Mouse (Mus musculus) bone marrow macrophage, adult 2 months (primary cell): Measurements from ENCODE around the gene Cd27. TPM values are rescaled to one million over a fixed set of nuclear protein-coding genes. Genes with fewer than 3 reads are reported as not detected.
"Not testable (repeated sequence)": the region's sequence is repeated elsewhere in the genome, so short reads cannot be mapped to it uniquely, and the experiment has no call there.

Source experiments
- H3K27ac ChIP-seq: 2 replicates; pipeline ENCODE4 v1.5.1; 2012; ENCODE audit warnings: low read depth, low read length; ENCODE audit not compliant: insufficient read depth
- H3K4me1 ChIP-seq: 2 replicates; pipeline ENCODE4 v1.6.1; 2012; ENCODE audit warnings: low read length; ENCODE audit not compliant: control insufficient read depth, insufficient read depth
- H3K4me3 ChIP-seq: 2 replicates; pipeline ENCODE4 v1.5.1; 2012; ENCODE audit warnings: mild to moderate bottlenecking, low read length, moderate library complexity; ENCODE audit not compliant: insufficient read depth
- CTCF ChIP-seq: IDR thresholded peaks from 2 replicates; pipeline ENCODE4 v1.5.1; 2012; ENCODE audit warnings: low read depth, mild to moderate bottlenecking, low read length, moderate library complexity
- POLR2A ChIP-seq: IDR thresholded peaks from 2 replicates; pipeline ENCODE4 v1.6.1; 2012; ENCODE audit warnings: mild to moderate bottlenecking, low read depth, low read length, borderline replicate concordance
- polyA plus RNA-seq: library from polyadenylated mRNA; stranded (reverse); fragments of >200 nt; gene quantifications from 2 replicates; pipeline ENCODE4 v1.2.4, GENCODE M21; 2012; ENCODE audit not compliant: missing spikeins, insufficient read depth, insufficient read length

Gene Cd27
- polyA plus RNA-seq, 1 experiment = not detected

DNA sequence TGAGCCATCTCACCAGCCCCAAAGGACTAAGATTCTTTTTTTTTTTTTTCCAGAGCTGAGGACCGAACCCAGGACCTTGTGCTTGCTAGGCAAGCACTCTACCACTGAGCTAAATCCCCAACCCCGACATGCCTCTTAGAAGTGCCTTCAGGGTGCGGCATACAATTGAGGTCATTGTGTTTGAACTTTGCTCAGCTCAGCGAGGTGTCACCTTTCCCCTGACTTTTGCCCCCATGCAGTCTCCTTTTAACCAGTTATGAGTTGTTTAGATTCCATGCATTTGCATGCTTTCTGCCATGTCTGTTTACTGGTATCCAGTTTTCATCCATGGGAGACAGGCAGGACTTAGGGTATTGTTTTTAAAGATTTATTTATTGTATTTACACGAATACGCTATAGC is 32.0 kb upstream of the Cd27 start:
- peaks cover 12% of the 10 kb centered on the region; the same call in 1 of the 2 replicates for H3K4me1 ChIP-seq
- no peak overlapping the region for H3K27ac ChIP-seq
- H3K4me3 ChIP-seq = no peak overlapping the region
- TF ChIP-seq CTCF = no peak

DNA sequence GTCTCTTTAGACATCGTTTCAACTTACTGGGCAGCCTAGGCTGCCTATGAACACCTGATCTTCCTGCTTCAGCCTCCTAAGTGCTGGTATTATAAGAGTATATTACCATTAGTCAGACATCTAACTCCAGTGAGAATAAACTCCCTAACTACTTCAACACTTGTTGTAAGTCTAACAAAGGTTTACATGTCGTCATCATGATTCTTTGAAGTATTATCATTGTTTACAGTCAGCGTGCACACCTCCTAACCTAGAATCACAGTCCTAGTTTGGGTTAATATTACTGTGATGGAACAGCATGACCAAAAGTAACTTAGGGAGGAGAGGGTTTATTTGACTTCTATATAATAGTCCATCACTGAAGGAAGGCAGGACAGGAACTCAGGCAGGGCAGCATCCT is 30.7 kb upstream of the Cd27 start:
- H3K27ac ChIP-seq = no peak overlapping the region
- H3K4me3 ChIP-seq = no peak overlapping the region
- TF ChIP-seq CTCF (no peak), POLR2A (no peak)
- peaks cover 12% of the 10 kb centered on the region; the same call in 1 of the 2 replicates for H3K4me1 ChIP-seq

DNA sequence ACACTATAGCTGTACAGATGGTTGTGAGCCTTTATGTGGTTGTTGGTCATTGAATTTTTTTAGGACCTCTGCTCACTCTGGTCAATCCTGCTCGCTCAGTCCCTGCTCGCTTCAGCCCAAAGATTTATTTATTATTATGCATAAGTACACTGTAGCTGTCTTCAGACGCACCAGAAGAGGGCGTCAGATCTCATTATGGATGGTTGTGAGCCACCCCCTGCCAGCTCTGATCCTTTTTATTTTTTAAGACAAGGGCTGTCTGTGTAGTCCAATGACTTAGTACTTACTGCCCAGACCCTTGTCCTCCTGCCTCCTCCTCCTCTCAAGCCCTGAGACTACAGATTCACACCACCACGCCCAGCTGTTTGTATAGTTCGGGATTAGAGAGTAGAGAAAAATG is 29.8 kb upstream of the Cd27 start:
- H3K4me3 ChIP-seq, H3K4me1 ChIP-seq, H3K27ac ChIP-seq: not testable (repeated sequence)

DNA sequence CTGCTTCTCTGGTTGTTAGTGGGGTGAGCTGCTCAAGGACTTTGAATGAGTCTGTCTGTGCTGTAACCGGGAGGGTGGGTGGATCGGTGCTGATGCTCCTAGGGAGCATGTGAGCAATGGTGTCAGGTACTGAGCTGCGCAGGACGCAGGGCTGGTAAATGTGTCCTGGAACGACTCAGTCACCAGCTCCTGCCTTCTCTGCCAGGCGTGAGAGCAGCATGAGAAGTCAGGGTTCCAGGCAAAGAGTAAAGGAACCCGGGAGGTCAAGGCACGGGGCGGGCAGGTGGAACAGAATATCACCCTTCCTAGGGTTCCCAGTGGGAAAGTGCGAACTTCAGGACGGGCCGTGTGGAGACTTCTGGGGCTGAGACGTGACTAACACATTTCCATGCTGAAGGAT is 29.3 kb upstream of the Cd27 start:
- TF ChIP-seq POLR2A = no peak
- no peak for TF ChIP-seq CTCF
- H3K27ac ChIP-seq = no peak overlapping the region
- no peak overlapping the region for H3K4me3 ChIP-seq
- H3K4me1 ChIP-seq = peaks cover 7% of the 10 kb centered on the region; the same call in 1 of the 2 replicates

DNA sequence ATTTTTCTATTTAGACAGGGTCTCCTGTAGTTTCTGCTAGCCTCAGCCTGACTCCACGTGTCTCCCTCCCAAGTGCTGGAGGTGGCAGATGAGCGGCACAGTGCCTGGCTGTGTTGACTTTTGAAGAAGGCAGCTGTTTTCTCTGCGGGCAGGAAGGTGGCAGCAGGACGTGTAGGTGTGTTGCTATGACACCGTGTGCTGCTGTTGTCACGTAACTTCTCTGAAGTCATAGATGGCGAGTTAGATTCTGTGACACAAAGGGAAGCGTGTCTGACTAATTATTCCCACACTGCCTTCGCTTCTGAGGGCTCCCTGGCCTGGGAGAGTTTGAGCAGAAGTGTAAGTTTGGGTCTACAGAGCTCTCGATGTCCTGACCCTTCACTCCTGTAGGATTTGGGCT is 28.4 kb upstream of the Cd27 start:
- H3K4me1 ChIP-seq = peaks cover 3% of the 10 kb centered on the region; the same call in 1 of the 2 replicates
- TF ChIP-seq POLR2A = no peak
- no peak for TF ChIP-seq CTCF
- no peak overlapping the region for H3K27ac ChIP-seq
- H3K4me3 ChIP-seq = no peak overlapping the region

DNA sequence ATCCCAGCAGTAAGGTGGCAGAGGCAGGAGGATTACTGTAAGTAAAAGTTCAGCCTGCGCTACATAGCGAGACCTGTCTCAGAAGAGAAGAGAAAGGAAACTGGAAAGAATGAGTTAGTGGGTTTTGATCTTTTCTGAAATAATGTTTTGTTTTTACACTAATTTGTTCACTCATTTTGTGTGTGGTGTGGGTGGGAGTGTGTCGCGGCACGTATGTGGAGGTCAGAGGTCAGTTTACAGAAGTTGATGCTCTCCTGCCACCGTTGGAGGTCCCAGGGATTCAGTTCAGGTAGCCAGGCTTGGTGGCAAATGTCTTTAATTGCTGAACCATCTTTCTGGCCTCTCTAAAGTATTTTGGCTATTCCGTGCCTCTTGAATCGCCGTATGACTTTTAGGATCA is 27.4 kb upstream of the Cd27 start:
- no peak overlapping the region for H3K27ac ChIP-seq
- H3K4me1 ChIP-seq = peaks cover 3% of the 10 kb centered on the region; the same call in 1 of the 2 replicates
- no peak for TF ChIP-seq POLR2A
- no peak for TF ChIP-seq CTCF
- H3K4me3 ChIP-seq = no peak overlapping the region

DNA sequence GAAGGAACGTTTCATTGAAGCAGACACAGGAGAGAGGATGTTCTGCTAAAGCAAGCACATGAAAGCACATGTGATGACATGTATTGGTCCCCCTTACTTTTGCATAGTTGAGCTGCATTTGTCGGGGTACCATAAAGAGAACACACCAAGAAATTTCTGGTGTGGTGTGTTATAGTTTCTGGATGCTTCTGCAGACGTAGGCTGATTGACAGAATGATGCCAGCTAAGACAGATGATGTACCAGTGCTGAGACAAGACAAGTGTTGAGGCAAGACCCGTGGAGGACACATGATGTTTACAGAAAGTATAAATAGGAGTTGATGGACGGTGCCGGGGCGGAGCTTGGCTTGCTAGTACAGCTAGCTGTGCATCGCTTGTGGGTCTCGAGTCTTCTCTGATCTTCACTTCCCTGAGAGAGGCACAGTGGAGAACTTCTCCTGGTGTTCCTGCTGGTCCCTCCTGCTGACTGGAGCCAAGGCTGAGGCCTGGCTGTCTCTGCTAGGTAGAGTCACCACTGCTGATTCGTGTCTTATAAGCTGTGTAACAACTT is 23.3 kb upstream of the Cd27 start:
- TF ChIP-seq CTCF = no peak
- TF ChIP-seq POLR2A = no peak
- Histone ChIP-seq H3K4me1 (peaks cover 24% of the 10 kb centered on the region), H3K27ac (no peak overlapping the region), H3K4me3 (no peak overlapping the region)

DNA sequence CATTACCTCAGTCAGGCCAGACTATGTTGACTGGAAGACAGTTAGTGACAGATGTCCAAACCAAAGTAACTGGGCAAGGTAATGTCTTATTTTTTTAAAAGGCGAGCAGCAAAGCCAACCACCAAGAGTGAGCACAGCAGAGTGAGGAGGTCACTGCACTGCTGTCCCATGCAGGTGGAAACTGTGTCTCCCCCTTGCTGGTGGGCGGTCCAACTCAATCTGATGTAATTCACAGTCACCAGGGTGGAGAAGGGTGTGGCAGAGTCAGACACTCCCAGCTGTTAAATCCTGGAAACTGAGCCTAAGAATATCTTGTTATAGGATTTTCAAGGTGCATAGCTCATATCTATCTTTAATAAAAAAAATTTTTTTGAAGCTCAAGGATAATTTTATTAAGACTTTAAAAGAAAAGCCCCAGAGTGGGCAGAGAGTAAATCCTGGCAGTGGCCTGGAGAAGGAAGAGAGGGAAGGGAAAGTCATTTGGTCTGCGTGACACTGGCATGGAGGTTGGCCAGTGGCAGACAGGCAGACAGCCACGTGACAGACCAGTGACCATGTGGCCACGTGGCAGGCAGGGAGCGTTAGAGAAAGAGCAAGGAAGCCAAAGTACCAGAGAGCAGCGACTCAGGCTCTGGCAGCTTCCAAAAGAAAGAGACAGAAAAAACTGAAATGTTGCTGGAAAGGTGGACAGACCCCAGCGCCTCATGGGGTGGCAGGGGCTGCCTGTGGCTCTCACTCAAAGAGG is 19.6 kb upstream of the Cd27 start:
- TF ChIP-seq CTCF (no peak), POLR2A (no peak)

DNA sequence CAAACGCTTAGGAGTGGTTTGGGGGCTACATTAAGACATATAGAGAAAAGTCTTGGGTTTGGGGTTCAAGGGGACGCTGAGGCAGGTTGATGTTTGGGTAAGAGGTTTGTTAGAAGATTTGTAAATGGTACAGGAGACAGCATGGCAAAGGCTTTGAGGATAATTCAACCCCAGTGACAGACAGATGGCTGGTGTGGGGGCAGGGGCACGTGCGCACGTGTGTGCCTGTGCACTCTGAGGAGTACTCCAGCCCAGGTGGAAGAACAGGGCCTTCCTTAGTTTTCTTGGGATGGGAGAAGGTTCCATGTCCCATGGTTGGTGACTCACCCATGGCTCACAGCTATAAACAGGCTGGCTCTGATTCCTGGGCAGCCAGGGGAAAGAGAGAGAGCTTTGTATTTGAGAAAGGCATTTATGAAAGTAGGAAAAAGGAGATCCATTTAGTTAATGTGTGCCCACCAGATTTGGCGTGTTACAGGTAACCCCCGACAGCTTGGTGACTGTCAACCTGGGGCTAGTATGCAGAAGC is 18.8 kb upstream of the Cd27 start:
- no peak for TF ChIP-seq CTCF
- no peak for TF ChIP-seq POLR2A
- Histone ChIP-seq H3K27ac (peak overlapping the region; percentile 97), H3K4me3 (no peak overlapping the region), H3K4me1 (peaks cover 40% of the 10 kb centered on the region)

More for the DNA sequence above, 19.6 kb upstream of the Cd27 start:
- H3K4me1 ChIP-seq = peaks cover 40% of the 10 kb centered on the region
- no peak overlapping the region for H3K4me3 ChIP-seq
- H3K27ac ChIP-seq = peak overlapping the region; percentile 97

DNA sequence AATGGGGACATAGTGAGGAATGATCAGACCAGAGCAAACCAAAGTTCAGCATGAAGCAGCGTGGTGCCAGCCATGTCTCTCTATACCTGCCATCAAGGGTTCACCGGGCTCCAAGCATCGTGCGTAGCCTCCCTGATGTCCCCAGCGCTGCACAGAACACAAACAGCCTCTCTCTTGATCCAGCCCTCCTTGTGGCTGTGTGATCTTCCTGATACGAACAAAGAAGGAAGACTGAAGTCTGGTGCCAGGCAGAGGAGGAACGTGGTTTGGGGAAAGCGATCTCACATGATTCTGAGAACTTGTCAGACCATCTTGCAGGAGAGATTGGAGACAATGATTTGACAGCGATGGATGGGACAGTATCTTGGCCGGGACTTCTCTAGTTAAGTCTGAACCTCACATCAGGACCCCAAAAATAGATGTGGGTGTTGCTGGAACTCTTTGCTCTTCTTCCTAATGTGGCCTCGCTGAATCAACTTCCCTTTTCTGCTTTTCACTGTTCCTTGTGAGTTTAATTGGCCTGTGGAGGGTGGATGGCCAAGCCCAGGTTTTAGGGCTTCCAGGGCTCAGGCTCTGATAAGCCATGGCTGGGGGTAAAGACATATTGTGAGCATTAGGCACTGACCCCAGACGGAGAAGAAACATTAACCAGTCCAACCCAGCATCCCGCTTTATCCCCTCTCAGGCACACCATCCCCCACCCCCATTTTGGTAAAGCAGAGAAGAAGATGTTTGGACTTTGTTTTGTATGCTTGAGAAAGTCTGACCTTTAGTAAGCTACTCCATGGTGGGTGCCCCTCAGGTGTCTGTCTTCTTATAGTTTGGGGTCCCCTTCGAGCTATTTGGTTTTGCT is 17.3 kb upstream of the Cd27 start:
- H3K27ac ChIP-seq = peak overlapping the region; percentile 97

More for the DNA sequence above, 17.3 kb upstream of the Cd27 start:
- peak overlapping the region; percentile 71 for H3K4me3 ChIP-seq
- H3K4me1 ChIP-seq = peaks cover 40% of the 10 kb centered on the region
- TF ChIP-seq CTCF = no peak
- no peak for TF ChIP-seq POLR2A
